Mouse (Mus musculus): Measurements from ENCODE around the gene Ccdc28a.

Ccdc28a gene

DNA sequence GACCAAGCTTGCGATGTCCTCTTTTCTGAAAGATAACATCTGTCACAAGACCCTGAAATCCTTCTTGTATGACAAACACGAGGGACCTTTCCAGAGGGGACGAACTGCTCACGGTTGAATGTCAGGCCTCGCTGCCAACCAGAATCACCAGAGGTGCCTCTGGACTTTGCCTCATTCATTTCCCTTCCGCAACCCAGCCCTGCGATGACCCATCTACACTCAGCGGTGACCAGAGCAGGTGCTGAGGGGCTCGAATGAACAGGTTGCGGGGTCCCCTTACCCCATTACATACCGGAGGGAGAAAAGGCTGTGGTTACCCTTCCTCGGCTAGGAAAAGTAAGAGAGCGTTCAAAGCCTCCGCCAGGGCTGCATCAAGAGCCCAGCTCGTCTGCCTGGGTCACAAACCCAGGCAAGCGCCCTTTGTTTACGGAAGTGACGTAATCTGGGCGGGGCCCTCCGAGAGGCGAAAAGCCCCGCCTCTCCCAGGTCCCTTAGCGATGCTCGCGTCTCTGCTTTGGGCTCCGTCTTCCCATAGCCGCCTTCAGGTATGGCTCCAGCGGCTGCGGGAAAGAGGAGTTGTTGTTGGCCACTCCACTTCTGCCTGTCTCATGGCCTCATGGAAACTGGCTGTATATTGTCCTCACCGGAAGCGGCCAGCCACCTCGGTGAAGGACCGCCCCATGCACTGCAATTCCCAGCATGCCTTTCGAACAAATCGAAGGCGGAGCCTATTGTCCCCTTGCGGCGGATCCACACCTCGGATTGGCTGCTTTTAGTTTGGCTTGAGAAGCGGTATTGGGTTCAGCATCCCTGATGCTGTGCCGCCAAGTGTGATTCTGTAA lies at the start of gene Ccdc28a:
Gene Ccdc28a, minus strand, starts transcription at position 439 of the 842 bp plus-strand sequence.
- DNase-seq (ENCODE audit: low read depth, low spot score): peak; percentile 97

DNA sequence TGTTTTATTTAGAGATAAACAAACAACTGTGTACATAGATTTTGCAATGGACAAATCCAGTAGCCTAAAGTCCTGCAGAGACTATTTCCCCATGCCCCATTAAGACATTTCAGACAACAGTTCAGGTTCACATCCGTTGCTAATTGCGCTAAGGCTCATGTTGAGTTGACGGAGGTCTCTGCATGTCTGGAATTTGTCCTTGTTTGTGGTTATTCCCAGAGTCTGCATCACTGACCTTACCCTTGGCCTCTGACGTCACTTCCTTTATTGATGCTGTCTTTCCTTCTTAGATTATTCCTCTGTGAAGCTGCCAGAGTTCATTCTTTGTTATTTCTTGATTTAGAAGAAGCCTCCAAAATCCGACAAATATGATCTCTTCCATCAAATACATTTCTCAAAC lies 49.2 kb upstream of the Ccdc28a start:
- DNase-seq (ENCODE audit: low read depth, low spot score): no peak

DNA sequence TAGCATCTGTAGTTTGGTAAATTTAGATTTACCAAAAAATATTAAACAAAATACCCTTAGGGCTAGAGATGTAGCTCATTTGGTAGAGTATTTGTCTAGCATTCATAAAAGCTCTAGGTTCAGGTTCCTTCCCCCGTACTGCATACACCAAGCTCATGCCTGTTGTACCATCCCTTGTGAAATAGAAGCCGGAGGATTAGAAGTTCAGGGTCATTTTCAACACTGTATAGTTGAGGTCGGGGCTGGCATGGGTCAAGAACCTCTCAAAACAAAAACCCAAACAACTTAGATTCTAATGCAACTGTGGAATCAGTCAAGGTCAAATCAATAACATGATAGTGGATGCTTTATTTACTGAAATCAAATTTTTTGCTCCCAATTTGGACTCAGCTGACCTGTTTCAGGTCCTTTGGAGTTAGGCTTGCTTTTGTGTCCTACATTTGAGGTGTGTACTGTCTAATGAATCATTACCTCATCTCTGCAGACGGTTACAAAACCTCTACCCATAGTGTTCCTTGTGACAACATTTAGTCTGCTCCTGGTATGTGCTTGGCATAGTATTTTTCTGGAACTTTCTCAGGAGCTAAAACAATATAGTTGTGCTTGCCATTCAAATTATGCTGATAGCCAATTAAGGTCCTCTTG lies 41.4 kb upstream of the Ccdc28a start:
- no peak for DNase-seq (ENCODE audit: low read depth, low spot score)

DNA sequence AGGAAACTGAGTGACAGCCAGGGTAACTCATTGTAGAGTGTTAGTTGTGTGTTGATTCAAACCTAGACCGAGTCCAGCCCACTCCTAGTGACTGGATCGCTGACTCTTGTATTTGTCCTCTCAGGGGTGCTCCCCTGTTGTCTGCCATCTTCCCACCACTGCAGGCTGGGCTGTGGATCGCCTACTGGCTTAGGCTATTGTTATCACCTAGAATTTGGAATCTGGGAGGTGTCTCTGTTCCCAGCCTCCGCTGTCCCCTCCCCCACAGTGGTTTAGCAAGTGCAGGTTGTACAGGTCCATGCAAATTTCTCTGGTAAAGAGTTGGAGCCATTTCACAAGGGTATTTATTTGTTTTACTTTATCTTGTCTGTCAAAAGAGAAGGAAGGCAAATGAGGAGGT lies 16.5 kb upstream of the Ccdc28a start:
- no peak for DNase-seq (ENCODE audit: low read depth, low spot score)

DNA sequence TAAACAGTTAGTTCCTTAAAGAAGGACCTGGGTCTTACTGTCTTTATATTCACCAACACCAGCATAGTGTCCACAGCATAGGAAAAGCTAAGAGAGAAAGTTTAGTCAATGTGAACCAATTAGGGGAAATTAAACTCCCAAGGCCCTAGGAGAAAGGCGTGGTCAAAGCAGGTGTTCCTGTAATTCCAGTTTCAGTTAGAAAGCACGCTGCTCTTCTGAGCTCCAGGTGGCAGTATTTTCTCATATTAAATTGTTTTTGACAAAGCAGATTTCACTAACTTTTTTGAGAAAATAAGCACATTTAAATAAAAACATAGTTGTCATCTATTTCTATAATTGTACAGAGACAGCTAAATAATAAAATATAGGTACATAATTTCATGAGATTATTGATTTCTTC lies 8.8 kb upstream of the Ccdc28a start:
- DNase-seq (ENCODE audit: low read depth, low spot score): no peak

DNA sequence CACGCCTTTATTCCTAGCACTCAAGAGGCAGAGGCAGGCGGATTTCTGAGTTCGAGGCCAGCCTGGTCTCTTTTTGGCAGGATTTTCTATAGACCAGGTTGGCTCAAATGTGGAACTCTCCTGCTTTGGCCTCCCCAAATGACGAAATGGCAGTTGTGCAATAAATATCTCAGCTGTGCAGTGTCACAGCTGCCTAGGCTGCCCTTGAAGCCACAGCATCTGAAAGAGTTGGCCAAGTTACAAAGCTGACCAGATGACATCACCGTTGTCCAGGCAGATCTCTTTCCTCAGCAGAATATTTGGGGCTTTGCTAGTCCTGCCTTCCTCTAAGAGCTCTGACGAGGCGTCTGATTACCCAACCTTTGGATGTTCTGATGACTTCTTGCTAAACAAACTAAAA lies 2.4 kb upstream of the Ccdc28a start:
- DNase-seq (ENCODE audit: low read depth, low spot score): no peak

DNA sequence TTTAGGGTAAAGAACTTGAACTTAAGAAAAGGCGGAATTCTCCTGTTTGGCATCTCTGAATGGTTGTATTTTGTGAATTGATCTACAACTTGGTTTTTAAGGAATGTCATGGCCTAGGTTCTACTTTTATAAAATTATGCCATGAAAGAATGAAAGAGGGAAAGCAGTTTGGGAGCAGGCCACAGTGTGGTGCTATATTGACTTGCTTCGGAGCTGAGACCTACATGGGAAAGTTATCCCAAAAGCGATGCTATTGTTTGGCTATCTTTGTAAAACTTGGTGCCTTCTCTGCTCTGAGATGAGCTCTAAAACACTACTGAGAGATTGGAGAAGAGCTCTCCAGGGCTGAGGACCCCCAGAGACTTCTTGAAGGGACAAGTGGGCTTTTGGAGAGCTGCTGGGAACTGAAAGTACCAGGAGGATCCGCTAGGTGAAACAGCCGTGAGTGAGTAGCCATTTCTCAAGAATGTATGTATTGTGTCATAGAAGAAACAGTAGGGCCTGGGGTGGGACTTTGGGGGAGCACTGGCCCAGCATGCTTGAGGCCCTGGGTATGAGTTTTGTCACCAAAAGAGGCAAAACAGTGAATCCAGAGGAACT lies 1.6 kb upstream of the Ccdc28a start:
- DNase-seq (ENCODE audit: low read depth, low spot score): no peak

DNA sequence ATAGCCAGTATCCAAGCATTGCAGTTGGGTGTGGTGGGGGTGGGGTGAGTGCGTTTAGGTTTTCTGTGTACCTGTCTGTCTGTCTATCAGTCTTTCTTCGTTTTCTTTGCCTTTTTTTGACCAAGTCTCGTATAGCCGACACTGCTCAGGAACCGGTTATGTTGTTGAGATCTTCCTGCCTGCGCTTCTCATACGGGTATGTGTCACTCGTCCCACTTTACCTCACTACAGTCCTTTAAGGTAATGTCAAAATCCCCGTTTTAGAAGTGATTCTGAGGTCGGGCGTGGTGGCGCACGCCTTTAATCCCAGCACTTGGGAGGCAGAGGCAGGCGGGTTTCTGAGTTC lies 577 bp upstream of the Ccdc28a start:
- no peak for DNase-seq (ENCODE audit: low read depth, low spot score)

DNA sequence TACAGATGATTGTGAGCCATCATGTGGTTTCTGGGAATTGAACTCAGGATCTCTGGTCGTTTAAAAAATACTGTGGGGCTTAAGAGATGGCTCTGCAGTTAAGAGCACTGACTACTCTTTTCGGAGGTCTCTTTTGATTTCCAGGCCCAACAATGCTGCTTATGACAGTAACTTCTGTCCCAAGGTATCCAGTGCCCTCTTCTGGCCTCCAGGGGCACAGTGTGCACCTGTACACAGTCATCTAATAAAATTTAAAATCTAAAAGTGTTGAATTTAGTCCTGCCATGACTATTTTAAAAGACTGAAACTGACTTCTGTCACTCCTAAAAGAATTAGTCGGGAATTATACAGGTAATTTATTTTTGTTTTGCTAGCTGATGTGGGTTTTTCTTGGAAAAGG lies 907 bp downstream of the Ccdc28a start:
- no peak for DNase-seq (ENCODE audit: low read depth, low spot score)

DNA sequence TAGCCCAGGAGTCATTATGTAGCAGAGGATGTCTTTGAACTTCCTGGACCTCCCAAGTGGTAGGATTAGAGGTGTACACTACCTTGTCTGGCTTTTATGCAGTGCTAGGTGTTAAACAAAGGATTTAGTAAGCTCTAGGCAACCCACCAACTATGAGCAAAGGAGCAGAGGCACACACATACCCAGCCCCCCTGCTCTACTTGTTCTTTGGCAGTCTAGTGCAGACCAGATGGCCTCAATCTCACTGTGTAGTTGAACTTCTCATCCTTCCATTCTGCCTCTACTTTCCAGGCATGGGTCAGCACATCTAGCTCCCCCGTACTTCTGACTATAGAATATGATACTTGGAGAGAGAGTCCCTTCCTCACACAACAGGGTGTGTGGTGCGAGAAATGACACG lies 10.4 kb downstream of the Ccdc28a start:
- no peak for DNase-seq (ENCODE audit: low read depth, low spot score)

DNA sequence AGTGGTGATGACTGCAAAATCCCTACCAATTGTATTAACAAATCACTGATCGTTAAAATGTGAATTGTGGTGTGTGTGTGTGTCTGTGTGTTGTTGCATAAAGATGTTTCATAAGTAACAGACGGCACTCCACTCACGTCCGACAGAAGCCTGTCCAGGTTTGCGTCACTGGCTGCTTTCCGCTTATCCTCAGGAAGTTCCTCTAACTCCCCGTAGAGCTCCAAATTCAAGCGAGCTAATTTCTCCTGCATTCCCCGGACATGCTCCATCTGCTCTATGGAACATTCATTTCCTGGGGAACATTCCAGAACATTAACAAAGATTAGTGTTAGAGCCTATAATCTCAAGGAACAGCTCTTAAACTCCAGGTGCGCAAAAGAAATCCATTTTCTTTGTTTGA lies 15.4 kb downstream of the Ccdc28a start:
- no peak for DNase-seq (ENCODE audit: low read depth, low spot score)

DNA sequence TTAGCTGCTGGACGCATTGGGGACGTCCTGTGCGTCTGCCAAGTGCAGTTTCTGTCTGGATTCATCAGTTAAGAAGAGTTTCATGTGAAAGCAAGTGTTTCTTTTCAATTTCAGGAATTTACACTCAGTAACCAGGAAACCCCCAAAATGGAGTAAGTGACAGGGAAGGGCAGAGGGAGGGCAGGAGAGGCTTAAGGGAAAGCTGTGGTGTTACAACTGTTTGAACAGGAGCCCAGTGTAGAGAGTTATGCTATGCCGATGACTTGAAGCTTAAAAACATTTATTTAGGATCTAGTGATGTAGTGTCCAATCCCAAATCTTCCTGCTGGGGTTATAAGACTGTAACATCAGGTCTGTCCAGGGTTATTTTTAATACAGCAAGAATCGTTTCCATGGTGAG lies 20.7 kb downstream of the Ccdc28a start:
- DNase-seq (ENCODE audit: low read depth, low spot score): no peak

DNA sequence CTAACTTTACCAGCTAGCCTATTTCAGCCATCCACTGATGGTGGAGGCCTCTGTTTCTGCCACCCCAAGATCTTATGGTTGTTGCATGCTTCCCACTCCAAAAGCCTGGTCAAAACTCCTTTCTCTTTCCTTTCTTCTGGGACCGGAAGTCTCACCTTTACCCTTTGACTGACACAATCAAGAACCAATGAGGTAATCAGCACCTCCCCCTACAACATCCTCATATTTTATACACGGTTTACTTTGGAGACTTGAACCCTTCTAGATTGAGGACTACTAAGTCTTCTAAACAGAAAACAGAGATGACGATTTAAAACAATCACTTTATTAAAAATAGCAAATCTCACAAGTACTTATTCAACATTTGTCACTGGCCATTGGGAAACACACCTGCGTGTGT lies 21.4 kb downstream of the Ccdc28a start:
- DNase-seq (ENCODE audit: low read depth, low spot score): no peak

DNA sequence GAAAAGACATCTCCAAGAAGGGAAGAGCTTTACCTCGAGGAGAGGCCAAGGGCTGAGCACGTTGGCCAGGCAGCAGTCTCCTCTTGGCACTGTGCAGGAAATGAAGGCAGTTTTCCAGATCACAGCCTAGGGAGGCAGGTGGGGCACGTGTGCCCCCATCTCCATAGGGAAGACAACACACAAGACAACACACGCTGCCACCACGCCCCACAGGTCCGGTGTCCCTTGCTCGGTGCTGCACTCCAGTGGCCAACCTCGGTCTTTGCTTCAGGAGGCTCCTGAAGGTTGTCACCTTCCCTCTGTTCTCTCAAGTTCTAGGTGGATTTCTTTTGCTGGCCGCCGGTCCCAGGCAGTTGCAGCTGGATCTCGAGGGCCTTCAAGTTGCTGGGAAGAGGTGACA lies 24.1 kb downstream of the Ccdc28a start, which contains the start of gene Ect2l:
Gene Ect2l, minus strand, starts transcription at position 165 of the 400 bp plus-strand sequence.
- DNase-seq (ENCODE audit: low read depth, low spot score): no peak

DNA sequence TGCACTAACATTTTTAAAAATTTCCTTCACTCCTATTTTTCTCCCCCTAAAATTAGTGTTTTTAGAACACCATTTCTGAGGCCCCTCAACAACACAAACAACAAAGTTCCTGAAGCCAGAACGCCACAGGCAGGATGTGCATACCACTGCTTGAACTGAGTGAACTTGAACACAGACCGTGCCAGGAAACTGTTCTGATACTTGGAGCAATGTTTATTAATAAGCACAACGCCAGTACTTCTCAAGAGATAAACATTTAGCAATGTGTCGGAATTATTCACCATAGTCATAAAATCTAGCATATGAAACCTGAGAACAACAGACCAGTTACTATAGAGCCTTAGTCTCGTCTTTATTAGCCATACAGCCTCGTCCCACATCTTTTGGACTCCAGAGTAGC lies 24.7 kb downstream of the Ccdc28a start:
- no peak for DNase-seq (ENCODE audit: low read depth, low spot score)

DNA sequence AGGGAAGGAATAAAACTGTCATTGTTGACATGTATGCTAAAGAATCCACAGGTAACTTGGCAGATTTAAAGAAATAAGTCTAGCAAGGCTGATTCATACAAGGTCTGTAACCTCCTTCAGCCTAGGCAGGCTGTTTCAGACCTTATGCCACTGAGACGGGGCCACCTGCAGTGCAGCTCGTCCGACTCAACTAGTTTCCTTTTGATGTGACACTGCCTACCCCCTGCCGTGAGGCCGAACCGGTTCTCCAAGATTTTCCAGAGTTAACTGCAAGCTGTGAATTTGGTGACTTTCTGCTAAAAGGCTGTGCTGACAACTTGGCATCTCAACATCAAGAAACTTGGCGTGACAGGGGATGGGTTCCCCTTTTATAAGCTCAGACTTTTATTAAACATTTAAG lies 30.7 kb downstream of the Ccdc28a start:
- DNase-seq (ENCODE audit: low read depth, low spot score): no peak

DNA sequence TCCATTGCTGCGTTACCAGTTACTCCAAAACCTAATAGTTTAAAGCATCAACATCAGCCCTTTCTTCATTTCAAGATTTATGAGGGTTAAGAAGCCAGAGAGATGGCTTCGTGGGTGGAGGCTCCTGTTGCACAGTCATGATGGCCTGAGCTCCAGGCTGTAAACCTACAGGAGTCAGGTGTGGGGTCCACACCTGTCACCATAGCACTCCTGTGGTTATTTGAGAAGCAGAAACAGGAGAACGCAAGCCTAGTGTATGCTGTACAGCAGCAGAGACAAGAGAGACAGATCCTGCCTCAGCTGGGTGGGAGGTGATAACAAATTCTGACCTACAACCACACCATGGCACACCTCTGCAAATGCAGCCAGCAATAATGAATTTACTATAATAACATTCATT lies 32.4 kb downstream of the Ccdc28a start:
- DNase-seq (ENCODE audit: low read depth, low spot score): no peak

DNA sequence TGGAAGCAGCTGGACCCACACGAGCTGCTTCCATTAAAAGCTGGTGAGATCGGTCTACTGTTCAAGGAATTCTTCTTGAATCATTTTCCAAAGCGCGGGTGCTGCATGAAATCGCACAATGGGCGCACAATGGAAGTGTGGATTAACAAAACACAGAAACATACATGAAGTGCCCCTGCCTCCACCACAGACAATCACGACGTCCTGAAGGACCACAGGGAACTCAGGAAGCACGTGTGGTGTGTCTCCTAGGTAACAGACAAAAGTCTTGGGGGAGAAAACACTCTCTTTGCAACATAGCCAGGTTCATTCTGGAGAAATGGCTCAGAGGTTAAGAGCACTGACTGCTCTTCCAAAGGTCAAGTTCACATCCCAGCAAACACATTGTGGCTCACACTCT lies 34.1 kb downstream of the Ccdc28a start:
- DNase-seq (ENCODE audit: low read depth, low spot score): no peak

DNA sequence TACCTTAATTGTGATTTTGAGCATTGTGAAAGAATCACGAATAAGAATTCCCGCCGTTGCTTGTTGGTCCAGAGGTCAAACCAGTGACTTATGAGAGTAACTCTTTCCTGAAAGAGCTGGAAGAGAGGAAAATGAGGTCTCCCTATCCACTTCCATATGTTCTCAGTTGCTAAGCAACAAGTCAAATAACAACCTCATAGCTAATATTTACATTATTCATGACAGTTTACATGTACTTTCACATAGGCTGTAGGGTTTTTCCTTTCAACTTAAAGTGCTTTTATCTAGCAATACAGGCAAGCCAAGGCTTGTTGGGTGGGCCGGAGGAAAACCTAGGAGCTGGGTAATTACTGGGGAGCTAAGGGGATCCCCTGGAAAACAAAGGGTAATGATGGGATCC lies 34.9 kb downstream of the Ccdc28a start:
- DNase-seq (ENCODE audit: low read depth, low spot score): no peak

DNA sequence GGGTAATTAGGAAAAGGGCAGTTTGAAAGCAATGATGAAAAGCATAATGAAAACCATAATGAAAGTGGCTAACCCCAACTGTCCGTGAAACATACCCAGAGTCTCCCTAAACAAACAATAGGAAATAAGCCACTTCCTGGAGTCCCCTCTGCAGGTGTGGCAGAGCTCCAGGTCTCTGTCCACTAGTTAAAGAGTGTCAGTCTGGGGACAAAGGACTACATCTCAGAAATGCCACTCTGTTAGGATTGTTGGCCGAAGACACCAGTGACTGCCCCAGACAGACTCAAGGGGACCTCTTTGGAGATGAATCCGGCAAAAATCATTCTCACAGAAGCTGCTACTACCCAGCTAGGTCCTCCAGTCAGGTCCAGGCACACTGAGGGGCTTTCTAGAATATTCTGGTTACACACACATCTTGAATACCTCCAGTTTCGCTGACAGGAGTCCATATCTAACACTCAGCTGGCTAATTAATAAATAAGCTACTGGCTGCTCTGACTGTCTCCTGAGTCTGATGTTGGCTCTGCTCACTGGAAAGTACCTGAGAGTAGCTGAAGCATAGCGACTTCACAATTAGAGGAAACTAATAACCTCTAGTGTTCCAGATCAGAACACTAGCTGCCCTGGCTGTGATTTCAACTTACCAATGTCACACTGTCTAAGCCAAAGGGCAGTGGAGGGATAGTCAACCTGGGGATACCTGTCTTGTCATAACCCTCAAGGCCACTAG lies 36.3 kb downstream of the Ccdc28a start:
- no peak for DNase-seq (ENCODE audit: low read depth, low spot score)

DNA sequence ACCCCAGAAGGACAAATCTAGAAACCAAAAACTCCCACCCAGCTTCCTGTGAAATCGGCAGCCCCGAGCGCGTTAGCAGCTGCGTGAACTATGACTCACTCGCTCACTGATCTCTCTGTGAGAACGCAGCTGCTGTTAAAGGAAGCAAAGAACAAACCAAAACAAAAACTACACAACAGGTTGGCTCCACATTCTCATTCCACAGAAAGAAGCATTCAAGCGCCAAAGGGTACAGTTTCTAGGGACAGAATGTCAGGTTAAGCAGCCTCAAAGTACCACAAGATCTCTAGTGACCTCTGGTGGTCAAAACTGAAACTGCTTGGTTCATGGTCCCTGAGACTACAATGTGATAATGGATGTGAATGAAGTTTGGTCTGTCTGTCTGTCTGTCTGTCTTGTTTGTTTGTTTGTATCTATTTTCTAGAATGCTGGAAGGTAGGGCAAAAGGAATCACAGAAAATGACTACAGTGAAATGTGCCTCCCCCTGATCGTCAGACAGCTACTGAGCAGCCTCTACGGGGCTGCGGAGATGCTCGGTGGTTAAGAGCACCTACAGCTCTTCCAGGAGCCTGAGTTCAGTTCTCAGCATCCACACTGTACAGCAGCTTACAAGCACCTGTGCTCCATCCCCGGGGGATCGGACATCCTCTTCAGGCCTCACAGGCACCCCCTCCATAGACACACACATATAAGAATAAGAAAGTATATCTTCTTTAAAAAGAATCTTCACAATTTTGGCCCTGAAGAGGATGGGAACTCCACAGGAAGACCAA lies 37.4 kb downstream of the Ccdc28a start:
- peak; percentile 33 for DNase-seq (ENCODE audit: low read depth, low spot score)

DNA sequence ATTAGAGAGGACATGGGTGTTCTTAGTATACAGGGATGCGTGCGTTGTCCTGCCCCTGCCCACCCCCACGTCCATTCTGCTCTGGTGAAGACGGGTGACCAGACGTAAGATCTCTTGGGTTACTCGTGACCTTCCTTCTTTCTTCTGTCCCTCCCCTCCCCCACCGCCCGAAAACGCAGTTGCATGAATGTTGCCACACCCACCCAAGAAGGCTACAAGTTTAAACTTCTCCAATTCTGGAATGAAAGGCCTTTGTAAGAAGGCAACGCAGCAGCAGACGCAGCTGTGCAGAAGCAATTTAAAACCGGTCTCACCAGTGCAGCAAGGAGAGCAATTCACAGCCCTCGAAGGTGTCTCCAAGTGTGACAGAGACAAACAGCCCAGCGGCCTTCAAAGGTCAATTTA lies 40.1 kb downstream of the Ccdc28a start:
- DNase-seq (ENCODE audit: low read depth, low spot score): no peak

Measured in telencephalon, adult 2 months (tissue).